Mouse (Mus musculus): ENCODE results near the gene Dusp23. TPM values are rescaled to one million over a fixed set of nuclear protein-coding genes. Genes with fewer than 3 reads are reported as not detected.

The Dusp23 gene
- polyA plus RNA-seq, 2 experiments: 3.8 to 4.0 TPM

DNA sequence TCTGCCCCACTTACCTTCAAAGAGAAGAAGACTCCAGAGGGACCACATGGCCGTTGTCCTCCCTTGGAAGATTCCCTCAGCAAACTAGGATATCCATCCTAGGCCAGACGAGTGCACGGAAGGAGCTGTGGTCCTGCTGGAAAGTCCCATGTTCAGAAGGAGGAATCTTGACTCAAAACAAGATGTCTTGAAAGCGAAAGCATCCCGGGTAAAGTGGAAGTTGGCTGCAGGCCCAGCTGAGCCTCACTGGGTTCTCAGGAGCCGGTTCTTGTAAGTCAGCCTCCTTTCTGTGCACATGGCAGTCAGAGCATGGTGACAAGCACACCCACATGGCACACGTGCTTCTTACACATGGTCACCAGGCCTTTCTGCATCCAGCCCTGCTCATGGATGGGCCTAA is 42.4 kb downstream of the Dusp23 start, which contains the start of gene Slamf8:
TSS of gene Slamf8 (minus strand) at position 184 of the 400 bp plus-strand sequence.
- ATAC-seq (ENCODE audit: insufficient read depth) (no peak), DNase-seq (ENCODE audit: low read depth in 3 of 3, low spot score in 3 of 3) (no peak)
- Histone ChIP-seq H3K4me1 (replicated peaks; ENCODE audit: control insufficient read depth in 2 of 2, insufficient read depth in 2 of 2, low read length in 1 of 2) (no peaks in the 10 kb centered on the region), H3K36me3 (replicated peaks; ENCODE audit: control insufficient read depth, insufficient read depth, low read depth) (no peaks in the 10 kb centered on the region), H3K4me3 (ENCODE audit: insufficient read depth in 1 of 2, low read depth in 2 of 2, low read length in 2 of 2) (no peak within 1 kb of the TSS), H3K27ac (no peak within 1 kb of the TSS), H3K27me3 (ENCODE audit: control insufficient read depth, insufficient read depth, low read length) (no peaks in the 10 kb centered on the region), H3K4me2 (ENCODE audit: low read depth) (no peak within 1 kb of the TSS), H3K9me3 (ENCODE audit: control insufficient read depth, low read length) (no peaks in the 10 kb centered on the region), H3K9ac (replicated peaks) (no peak within 1 kb of the TSS)
- 55% methylated on average over 7 of the region's 7 CpGs for WGBS (ENCODE audit: insufficient replicate concordance)
- no peak for TF ChIP-seq EP300 (IDR thresholded peaks at IDR 0.05; ENCODE audit: low read depth)
- TF ChIP-seq CTCF (IDR thresholded peaks at IDR 0.05; ENCODE audit: low read depth): no peak

DNA sequence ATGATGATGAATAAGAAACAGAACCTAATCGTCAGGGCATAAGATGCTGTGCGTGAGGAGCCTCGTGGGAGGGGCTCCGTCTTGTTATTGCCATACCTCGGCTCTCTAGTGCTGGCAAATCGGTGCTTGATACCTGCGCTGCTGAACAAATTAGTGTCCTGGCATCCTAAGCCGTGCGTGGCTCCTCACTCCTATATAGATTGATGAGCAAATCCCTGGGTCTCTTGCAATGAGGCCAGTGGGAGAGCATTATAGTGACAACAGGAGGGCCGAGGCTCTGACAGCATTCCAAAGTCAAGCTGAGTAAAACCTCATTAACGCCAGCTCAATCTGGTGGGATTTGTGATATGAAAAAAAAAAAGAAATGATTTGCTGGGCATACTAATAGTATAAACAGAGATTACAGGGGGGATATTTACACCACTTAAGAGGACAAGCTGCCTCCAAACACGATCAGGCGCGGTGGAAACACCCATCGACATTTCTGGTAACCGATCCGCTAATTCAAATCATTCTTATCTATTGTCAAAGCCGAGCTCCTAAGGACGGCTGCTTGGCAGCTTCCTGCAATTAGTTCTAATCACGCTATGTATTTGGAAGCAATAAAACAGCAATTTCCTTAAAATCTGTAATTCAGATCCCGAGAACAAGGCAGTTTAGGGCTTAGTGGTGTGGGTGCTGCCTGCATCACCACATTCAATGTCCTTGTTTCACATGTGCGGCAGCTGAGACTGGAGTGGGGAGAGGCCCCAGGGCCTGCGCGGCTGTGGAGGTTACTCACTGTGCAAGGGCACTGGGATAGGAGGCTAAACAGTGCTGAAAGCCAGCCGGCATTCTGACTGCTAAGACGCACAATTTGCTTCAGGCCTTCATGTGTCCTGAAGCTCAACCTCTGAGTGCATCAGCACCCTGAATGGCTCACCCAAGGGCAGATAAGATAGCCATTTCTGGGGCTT is 46.9 kb downstream of the Dusp23 start:
- no peaks in the 10 kb centered on the region for H3K4me1 ChIP-seq (replicated peaks; ENCODE audit: control insufficient read depth in 2 of 2, insufficient read depth in 2 of 2, low read length in 1 of 2)
- 40% methylated on average over 26 of the region's 26 CpGs for WGBS (ENCODE audit: insufficient replicate concordance)
- no peaks in the 10 kb centered on the region for H3K9me3 ChIP-seq (ENCODE audit: control insufficient read depth, low read length)
- no peak overlapping the region for H3K9ac ChIP-seq (replicated peaks)
- H3K27ac ChIP-seq: no peak overlapping the region
- no peak for ATAC-seq (ENCODE audit: insufficient read depth)
- TF ChIP-seq CTCF (IDR thresholded peaks at IDR 0.05; ENCODE audit: low read depth) (no peak), EP300 (IDR thresholded peaks at IDR 0.05; ENCODE audit: low read depth) (no peak)
- no peak overlapping the region for H3K4me3 ChIP-seq (ENCODE audit: insufficient read depth in 1 of 2, low read depth in 2 of 2, low read length in 2 of 2)
- no peaks in the 10 kb centered on the region for H3K27me3 ChIP-seq (ENCODE audit: control insufficient read depth, insufficient read depth, low read length)
- no peak for DNase-seq (ENCODE audit: low read depth in 3 of 3, low spot score in 3 of 3)
- H3K36me3 ChIP-seq (replicated peaks; ENCODE audit: control insufficient read depth, insufficient read depth, low read depth): no peaks in the 10 kb centered on the region
- no peak overlapping the region for H3K4me2 ChIP-seq (ENCODE audit: low read depth)

DNA sequence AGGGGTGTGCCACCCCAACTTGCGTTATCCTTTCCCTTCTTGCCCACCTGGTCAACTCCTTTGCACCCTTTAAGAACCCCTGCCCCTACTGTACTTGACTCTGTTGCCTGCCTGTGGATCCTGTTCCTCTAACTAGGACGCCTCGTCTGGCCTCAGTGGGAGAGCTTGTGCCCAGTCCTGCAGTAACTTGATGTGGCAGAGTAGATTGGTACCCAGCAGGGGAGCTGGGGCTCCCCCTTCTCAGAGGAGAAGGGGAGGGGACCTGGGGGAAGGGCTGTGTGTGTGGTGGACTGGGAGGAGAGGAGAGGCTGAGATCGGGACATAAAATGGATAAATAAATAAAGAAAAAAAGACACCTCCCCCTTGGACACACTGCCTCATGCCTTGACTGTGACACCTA is 47.7 kb downstream of the Dusp23 start:
- Histone ChIP-seq H3K36me3 (replicated peaks; ENCODE audit: control insufficient read depth, insufficient read depth, low read depth) (no peaks in the 10 kb centered on the region), H3K9me3 (ENCODE audit: control insufficient read depth, low read length) (no peaks in the 10 kb centered on the region), H3K4me2 (ENCODE audit: low read depth) (no peak overlapping the region), H3K27ac (no peak overlapping the region), H3K9ac (replicated peaks) (no peak overlapping the region), H3K4me3 (ENCODE audit: insufficient read depth in 1 of 2, low read depth in 2 of 2, low read length in 2 of 2) (no peak overlapping the region), H3K27me3 (ENCODE audit: control insufficient read depth, insufficient read depth, low read length) (no peaks in the 10 kb centered on the region), H3K4me1 (replicated peaks; ENCODE audit: control insufficient read depth in 2 of 2, insufficient read depth in 2 of 2, low read length in 1 of 2) (no peaks in the 10 kb centered on the region)
- ATAC-seq (ENCODE audit: insufficient read depth) (no peak), DNase-seq (ENCODE audit: low read depth in 3 of 3, low spot score in 3 of 3) (no peak)
- TF ChIP-seq EP300 (IDR thresholded peaks at IDR 0.05; ENCODE audit: low read depth) (no peak), CTCF (IDR thresholded peaks at IDR 0.05; ENCODE audit: low read depth) (no peak)
- 45% methylated on average over 4 of the region's 4 CpGs for WGBS (ENCODE audit: insufficient replicate concordance)

DNA sequence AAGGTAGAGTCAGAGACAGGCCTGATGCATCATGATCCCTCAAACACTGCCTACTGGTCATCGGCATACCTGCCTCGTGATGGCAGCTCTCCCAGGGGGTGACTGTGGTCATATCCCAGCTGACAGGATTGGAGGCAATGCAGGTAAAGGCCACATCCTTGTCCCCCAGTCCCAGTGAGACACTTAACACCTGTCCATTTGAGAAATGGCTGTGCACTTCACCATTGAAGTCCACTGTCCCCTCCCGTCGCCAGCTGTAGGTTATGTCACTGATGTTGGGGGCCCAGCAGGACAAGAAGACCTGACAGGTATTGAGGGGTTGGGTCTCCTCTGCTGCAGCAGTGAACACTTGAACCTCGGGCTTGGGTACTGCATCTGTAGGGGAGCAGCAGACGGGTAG is 48.5 kb downstream of the Dusp23 start:
- no peak for TF ChIP-seq EP300 (IDR thresholded peaks at IDR 0.05; ENCODE audit: low read depth)
- no peak for TF ChIP-seq CTCF (IDR thresholded peaks at IDR 0.05; ENCODE audit: low read depth)
- no peaks in the 10 kb centered on the region for H3K9me3 ChIP-seq (ENCODE audit: control insufficient read depth, low read length)
- H3K27ac ChIP-seq: no peak overlapping the region
- H3K27me3 ChIP-seq (ENCODE audit: control insufficient read depth, insufficient read depth, low read length): no peaks in the 10 kb centered on the region
- DNase-seq (ENCODE audit: low read depth in 3 of 3, low spot score in 3 of 3) (no peak), ATAC-seq (ENCODE audit: insufficient read depth) (no peak)
- H3K4me1 ChIP-seq (replicated peaks; ENCODE audit: control insufficient read depth in 2 of 2, insufficient read depth in 2 of 2, low read length in 1 of 2): no peaks in the 10 kb centered on the region
- no peak overlapping the region for H3K4me2 ChIP-seq (ENCODE audit: low read depth)
- H3K36me3 ChIP-seq (replicated peaks; ENCODE audit: control insufficient read depth, insufficient read depth, low read depth): no peaks in the 10 kb centered on the region
- 62% methylated on average over 6 of the region's 6 CpGs for WGBS (ENCODE audit: insufficient replicate concordance)
- H3K9ac ChIP-seq (replicated peaks): no peak overlapping the region
- no peak overlapping the region for H3K4me3 ChIP-seq (ENCODE audit: insufficient read depth in 1 of 2, low read depth in 2 of 2, low read length in 2 of 2)

DNA sequence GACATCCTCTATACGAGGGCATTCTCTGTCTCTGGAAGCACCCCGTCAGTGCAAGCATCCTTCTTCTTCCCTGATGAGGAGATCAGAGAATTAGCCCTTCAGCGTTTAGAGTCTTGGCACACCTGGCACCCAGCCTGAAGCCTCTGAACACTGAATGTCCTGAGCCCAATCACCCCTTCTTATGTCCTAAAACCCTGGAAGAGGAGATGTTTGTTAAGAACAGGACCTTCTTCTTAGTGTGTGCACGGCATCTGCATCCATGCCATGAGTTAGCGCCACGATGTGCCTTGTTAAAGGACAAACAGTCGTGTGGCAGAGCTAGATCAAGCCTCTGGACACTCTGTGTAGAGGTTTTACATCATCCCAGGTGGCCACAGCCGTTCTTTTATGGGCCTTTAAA is 50.3 kb downstream of the Dusp23 start:
- WGBS (ENCODE audit: insufficient replicate concordance): 59% methylated on average over 8 of the region's 8 CpGs
- H3K9ac ChIP-seq (replicated peaks): no peak overlapping the region
- no peak for DNase-seq (ENCODE audit: low read depth in 3 of 3, low spot score in 3 of 3)

More for the DNA sequence above, 50.3 kb downstream of the Dusp23 start:
- H3K27me3 ChIP-seq (ENCODE audit: control insufficient read depth, insufficient read depth, low read length): no peaks in the 10 kb centered on the region
- H3K36me3 ChIP-seq (replicated peaks; ENCODE audit: control insufficient read depth, insufficient read depth, low read depth): no peaks in the 10 kb centered on the region
- no peak overlapping the region for H3K4me3 ChIP-seq (ENCODE audit: insufficient read depth in 1 of 2, low read depth in 2 of 2, low read length in 2 of 2)
- ATAC-seq (ENCODE audit: insufficient read depth): no peak
- H3K9me3 ChIP-seq (ENCODE audit: control insufficient read depth, low read length): no peaks in the 10 kb centered on the region
- no peak for TF ChIP-seq EP300 (IDR thresholded peaks at IDR 0.05; ENCODE audit: low read depth)
- no peak for TF ChIP-seq CTCF (IDR thresholded peaks at IDR 0.05; ENCODE audit: low read depth)
- no peak overlapping the region for H3K27ac ChIP-seq
- H3K4me1 ChIP-seq (replicated peaks; ENCODE audit: control insufficient read depth in 2 of 2, insufficient read depth in 2 of 2, low read length in 1 of 2): no peaks in the 10 kb centered on the region
- H3K4me2 ChIP-seq (ENCODE audit: low read depth): no peak overlapping the region

Other genes starting within 250 kb of the Dusp23 start
- gene Slamf9, start 157.6 kb downstream of the Dusp23 start, polyA plus RNA-seq (2012; rRNA removed): 0.92 and 1.5 TPM in 2 replicates
- gene Slamf9, start 157.6 kb downstream of the Dusp23 start, polyA plus RNA-seq (2014; fragmentation: Nextera tagmentation; extraction: Ambion mirVana): 1.5 and 1.9 TPM in 2 replicates
- gene Igsf9, start 151.2 kb downstream of the Dusp23 start, polyA plus RNA-seq (2012; rRNA removed): 2.1 and 2.8 TPM in 2 replicates
- 0.60 and 1.0 TPM in 2 replicates for gene Igsf9, start 151.2 kb downstream of the Dusp23 start, polyA plus RNA-seq (2014; fragmentation: Nextera tagmentation; extraction: Ambion mirVana)
- 75.1 and 88.2 TPM in 2 replicates for gene Tagln2, start 132.9 kb downstream of the Dusp23 start, polyA plus RNA-seq (2012; rRNA removed)
- gene Tagln2, start 132.9 kb downstream of the Dusp23 start, polyA plus RNA-seq (2014; fragmentation: Nextera tagmentation; extraction: Ambion mirVana): 94.4 and 97.5 TPM in 2 replicates
- gene Cfap45, start 112.2 kb downstream of the Dusp23 start, polyA plus RNA-seq (2012; rRNA removed): 0.15 and 0.28 TPM in 2 replicates
- gene Cfap45, start 112.2 kb downstream of the Dusp23 start, polyA plus RNA-seq (2014; fragmentation: Nextera tagmentation; extraction: Ambion mirVana): 0.22 and 0.29 TPM in 2 replicates
- not detected in 2 replicates for gene Vsig8, start 77.0 kb downstream of the Dusp23 start, polyA plus RNA-seq (2012; rRNA removed)
- not detected in 2 replicates for gene Vsig8, start 77.0 kb downstream of the Dusp23 start, polyA plus RNA-seq (2014; fragmentation: Nextera tagmentation; extraction: Ambion mirVana)
- gene Slamf8, start 42.4 kb downstream of the Dusp23 start, polyA plus RNA-seq (2012; rRNA removed): 0.11 and 0.15 TPM in 2 replicates
- 0.09 TPM in 1 of 2 replicates, not detected in the other for gene Slamf8, start 42.4 kb downstream of the Dusp23 start, polyA plus RNA-seq (2014; fragmentation: Nextera tagmentation; extraction: Ambion mirVana)
- gene Fcrl6, start 30.4 kb downstream of the Dusp23 start, polyA plus RNA-seq (2012; rRNA removed): not detected in 2 replicates
- not detected in 2 replicates for gene Fcrl6, start 30.4 kb downstream of the Dusp23 start, polyA plus RNA-seq (2014; fragmentation: Nextera tagmentation; extraction: Ambion mirVana)
- gene Crp, start 65.1 kb upstream of the Dusp23 start, polyA plus RNA-seq (2012; rRNA removed): 10.8 and 13.5 TPM in 2 replicates
- gene Crp, start 65.1 kb upstream of the Dusp23 start, polyA plus RNA-seq (2014; fragmentation: Nextera tagmentation; extraction: Ambion mirVana): 39.0 and 39.9 TPM in 2 replicates

All from liver, embryonic 14.5 days (tissue).